Mouse (Mus musculus) forebrain, embryonic 15.5 days (tissue): Measurements from ENCODE around the gene Golga1. TPM values are rescaled to one million over a fixed set of nuclear protein-coding genes. Genes with fewer than 3 reads are reported as not detected.

Experiments
- ATAC-seq: fragments of 200-750 bp; cut with Nextera tagmentation; replicated peaks from 2 replicates; pipeline ENCODE4 v1.8.0; 2017; ENCODE audit warnings: mild to moderate bottlenecking, moderate TSS enrichment, moderate library complexity
- H3K27ac ChIP-seq: fragments of 300-500 bp; sonication (generic); replicated peaks from 2 replicates; pipeline ENCODE4 v1.5.1; 2015; ENCODE audit warnings: mild to moderate bottlenecking, inconsistent platforms
- H3K27me3 ChIP-seq: fragments of 300-500 bp; sonication (generic); 2 replicates; pipeline ENCODE4 v1.6.1; 2015; ENCODE audit warnings: inconsistent platforms
- H3K36me3 ChIP-seq: fragments of 300-500 bp; sonication (generic); 2 replicates; pipeline ENCODE4 v1.6.1; 2015; ENCODE audit warnings: mild to moderate bottlenecking, inconsistent platforms
- H3K4me1 ChIP-seq: fragments of 300-500 bp; sonication (generic); 2 replicates; pipeline ENCODE4 v1.6.1; 2015; ENCODE audit warnings: inconsistent platforms
- H3K4me2 ChIP-seq: fragments of 300-500 bp; sonication (generic); replicated peaks from 2 replicates; pipeline ENCODE4 v1.6.1; 2015; ENCODE audit warnings: mild to moderate bottlenecking, inconsistent platforms
- H3K4me3 ChIP-seq: fragments of 300-500 bp; sonication (generic); 2 replicates; pipeline ENCODE4 v1.5.1; 2015; ENCODE audit warnings: mild to moderate bottlenecking, inconsistent platforms
- H3K9ac ChIP-seq: fragments of 300-500 bp; sonication (generic); replicated peaks from 2 replicates; pipeline ENCODE4 v1.6.1; 2015; ENCODE audit warnings: mild to moderate bottlenecking, inconsistent platforms
- H3K9me3 ChIP-seq: fragments of 300-500 bp; sonication (generic); 2 replicates; pipeline ENCODE4 v1.6.1; 2016; ENCODE audit warnings: inconsistent platforms
- WGBS: fragments of 180-500 bp; shearing (Covaris S2); methylation state at CpG from one replicate; pipeline ENCODE4 v1.1.7; 2015; ENCODE audit warnings: mixed read lengths; 5-methylcytosine and 5-hydroxymethylcytosine counted together
- polyA plus RNA-seq: library from polyadenylated mRNA; unstranded; fragments of >200 nt; fragmentation: Nextera tagmentation; extraction: Ambion mirVana; gene quantifications from 2 replicates; pipeline ENCODE4 v1.2.1, GENCODE M21; 2015

Golga1 gene
- polyA plus RNA-seq, 1 experiment from 2014 or later: 37.5 TPM

DNA sequence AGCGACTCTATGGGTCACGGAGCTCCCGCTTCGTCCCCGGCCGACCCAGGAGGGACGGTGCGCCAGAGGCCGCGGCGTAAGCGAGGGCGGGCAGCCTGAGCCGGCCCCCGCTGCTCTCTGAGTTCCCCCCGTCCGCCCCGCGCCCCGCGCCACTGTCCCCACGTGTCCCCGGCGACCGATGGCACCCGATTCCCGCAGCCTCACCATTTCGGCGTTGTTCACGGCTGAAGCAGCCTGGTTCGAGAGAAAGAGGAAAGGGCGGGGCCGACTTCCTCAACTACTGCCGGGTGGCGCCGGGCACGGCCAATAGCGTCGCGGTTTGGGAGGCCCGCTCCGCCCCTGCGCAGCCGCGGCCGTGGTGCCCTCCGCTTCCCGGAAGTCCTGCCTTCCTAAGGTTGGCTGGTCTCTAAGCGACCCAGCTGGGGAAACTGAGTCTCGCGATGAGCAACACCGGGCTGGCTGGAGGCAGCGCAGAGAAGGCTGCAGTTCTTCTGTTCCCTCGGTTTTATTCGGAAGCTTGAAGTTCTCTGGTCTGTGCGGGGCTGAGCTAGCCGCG, 60.4 kb downstream of the Golga1 start, which contains the start of gene Arpc5l:
Arpc5l (plus strand) TSS at position 469 of the 556 bp plus-strand sequence.
- H3K36me3 ChIP-seq: peaks cover 34% of the 10 kb centered on the region
- H3K9me3 ChIP-seq: no peaks in the 10 kb centered on the region
- peak within 1 kb of the TSS; percentile 89 for H3K9ac ChIP-seq
- peak; percentile 90 for ATAC-seq
- H3K4me1 ChIP-seq: peaks cover 54% of the 10 kb centered on the region
- H3K4me3 ChIP-seq: peak within 1 kb of the TSS; percentile 87
- peak within 1 kb of the TSS; percentile 88 for H3K4me2 ChIP-seq
- under 1% methylated on average over 40 of the region's 58 CpGs for WGBS
- H3K27ac ChIP-seq: peak within 1 kb of the TSS; percentile 91
- no peaks in the 10 kb centered on the region for H3K27me3 ChIP-seq

GRCm38 (mm10) chr2:39004372-39004771, 61.0 kb downstream of the Golga1 start:
- H3K9ac ChIP-seq: peak overlapping the region; percentile 89
- H3K4me2 ChIP-seq: peak overlapping the region; percentile 88
- no peaks in the 10 kb centered on the region for H3K9me3 ChIP-seq
- 0 out of 2 replicates have a peak, but pooled peaks have one; percentile 2 for ATAC-seq
- peaks cover 40% of the 10 kb centered on the region for H3K36me3 ChIP-seq
- H3K27me3 ChIP-seq: no peaks in the 10 kb centered on the region
- H3K27ac ChIP-seq: peak overlapping the region; percentile 91
- under 1% methylated on average over 11 of the region's 11 CpGs for WGBS
- H3K4me3 ChIP-seq: peak overlapping the region; percentile 87
- peaks cover 49% of the 10 kb centered on the region for H3K4me1 ChIP-seq

DNA sequence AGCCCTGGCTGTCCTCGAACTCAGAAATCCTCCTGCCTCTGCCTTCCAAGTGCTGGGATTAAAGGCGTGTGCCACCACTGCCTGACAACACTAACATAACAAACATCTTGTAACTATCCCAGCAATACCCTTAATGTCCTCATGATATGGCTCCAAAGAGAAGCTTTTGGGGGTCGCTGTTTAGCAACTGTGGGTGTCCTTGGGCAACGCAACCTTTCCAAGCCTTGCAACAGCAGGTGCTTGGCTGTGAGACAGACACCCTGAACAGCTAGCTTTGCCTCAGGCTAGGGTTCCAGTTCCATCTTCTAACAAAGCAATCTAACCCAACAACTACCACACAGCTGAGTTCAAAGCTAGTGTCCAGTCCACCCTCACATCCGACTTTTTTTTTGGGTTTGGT, 61.8 kb downstream of the Golga1 start:
- Histone ChIP-seq H3K27ac (no peak overlapping the region), H3K9ac (peak overlapping the region; percentile 89), H3K4me2 (peak overlapping the region; percentile 88), H3K27me3 (no peaks in the 10 kb centered on the region), H3K4me1 (peaks cover 41% of the 10 kb centered on the region), H3K4me3 (peak overlapping the region; percentile 87; the same call in 1 of the 2 replicates), H3K36me3 (peaks cover 40% of the 10 kb centered on the region), H3K9me3 (no peaks in the 10 kb centered on the region)
- ATAC-seq: no peak
- 70% methylated on average over 5 of the region's 5 CpGs for WGBS

- peaks cover 40% of the 10 kb centered on the region for H3K36me3 ChIP-seq
- peak overlapping the region; percentile 88 for H3K4me2 ChIP-seq
- peak overlapping the region; percentile 87; the same call in 1 of the 2 replicates for H3K4me3 ChIP-seq
- no peak overlapping the region for H3K27ac ChIP-seq
- H3K4me1 ChIP-seq: peaks cover 43% of the 10 kb centered on the region
- no peaks in the 10 kb centered on the region for H3K27me3 ChIP-seq
- no peak overlapping the region; the same call in 1 of the 2 replicates for H3K9ac ChIP-seq
- ATAC-seq: no peak
- H3K9me3 ChIP-seq: no peaks in the 10 kb centered on the region
- 46% methylated on average over 8 of the region's 8 CpGs for WGBS
Observed at GRCm38 (mm10) chr2:39003106-39003505, 62.2 kb downstream of the Golga1 start.

DNA sequence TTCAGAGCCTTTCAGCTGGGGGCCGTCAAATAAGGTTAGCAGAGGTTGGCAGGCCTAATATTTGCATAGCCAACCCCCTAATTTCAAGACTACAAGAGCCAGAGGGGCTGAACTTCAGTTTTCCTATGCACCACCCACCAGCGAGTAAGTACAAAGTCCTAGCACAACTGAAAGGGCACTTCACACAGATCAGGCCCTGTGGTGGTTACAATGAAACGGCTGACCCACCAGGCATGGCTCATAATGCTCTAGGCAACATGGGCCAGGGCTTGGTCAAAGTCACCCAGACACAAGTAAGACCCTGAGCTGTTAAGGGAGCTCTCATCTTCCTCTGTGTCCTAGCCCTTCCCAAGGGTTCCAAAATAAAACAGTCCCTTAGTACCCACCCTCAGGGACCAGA, 63.5 kb downstream of the Golga1 start:
- ATAC-seq: no peak
- H3K9ac ChIP-seq: no peak overlapping the region
- no peaks in the 10 kb centered on the region for H3K27me3 ChIP-seq
- peaks cover 40% of the 10 kb centered on the region for H3K36me3 ChIP-seq
- no peaks in the 10 kb centered on the region for H3K9me3 ChIP-seq
- H3K4me3 ChIP-seq: no peak overlapping the region
- peaks cover 42% of the 10 kb centered on the region for H3K4me1 ChIP-seq
- 85% methylated on average over 3 of the region's 3 CpGs for WGBS
- H3K27ac ChIP-seq: no peak overlapping the region
- H3K4me2 ChIP-seq: no peak overlapping the region

DNA sequence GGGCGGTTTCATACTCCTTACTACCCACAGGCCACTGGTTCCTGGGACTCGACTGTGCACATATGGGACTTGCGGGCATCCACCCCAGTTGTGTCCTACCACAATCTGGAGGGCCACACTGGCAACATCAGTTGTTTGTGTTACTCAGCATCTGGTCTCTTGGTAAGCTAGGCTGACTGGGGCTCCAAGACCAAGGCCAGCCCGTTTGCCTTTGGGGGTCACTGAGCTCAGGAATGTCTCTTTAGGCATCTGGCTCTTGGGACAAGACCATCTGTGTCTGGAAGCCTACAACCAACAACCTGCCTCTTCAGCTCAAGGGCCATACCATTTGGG, 64.8 kb downstream of the Golga1 start:
- Histone ChIP-seq H3K27me3 (no peaks in the 10 kb centered on the region), H3K4me3 (no peak overlapping the region), H3K9me3 (no peaks in the 10 kb centered on the region), H3K36me3 (peaks cover 40% of the 10 kb centered on the region), H3K27ac (no peak overlapping the region), H3K4me1 (peaks cover 29% of the 10 kb centered on the region), H3K4me2 (no peak overlapping the region), H3K9ac (no peak overlapping the region)
- ATAC-seq: no peak
- WGBS: 86% methylated on average over 4 of the region's 4 CpGs

DNA sequence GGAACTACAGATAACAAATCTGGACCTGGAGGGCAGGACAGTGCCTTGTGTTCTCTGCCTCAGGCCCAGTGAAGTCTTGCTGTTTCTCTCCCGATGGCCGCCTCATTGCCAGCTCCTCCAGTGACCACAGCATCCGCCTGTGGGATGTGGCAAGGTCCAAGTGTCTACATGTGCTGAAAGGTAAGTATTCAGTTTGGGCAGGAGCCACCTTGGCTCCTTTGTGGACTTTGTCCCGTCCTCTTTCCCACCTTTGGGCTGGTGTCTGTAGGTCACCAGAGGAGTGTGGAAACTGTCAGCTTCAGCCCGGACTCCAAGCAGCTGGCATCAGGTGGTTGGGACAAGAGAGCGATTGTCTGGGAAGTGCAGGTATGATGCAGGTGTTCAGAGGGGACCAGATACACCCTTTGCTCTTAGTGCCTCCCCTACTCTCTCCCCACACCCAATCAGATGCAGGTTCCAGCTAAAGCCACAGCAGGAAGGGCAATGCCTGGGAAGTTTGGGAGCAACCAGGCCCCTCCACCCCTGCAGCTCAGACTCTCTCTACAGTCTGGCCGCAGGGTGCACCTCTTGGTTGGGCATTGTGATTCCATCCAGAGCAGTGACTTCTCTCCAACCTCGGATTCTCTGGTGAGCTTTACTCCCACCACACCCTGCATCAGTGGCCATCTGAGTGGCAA, 65.3 kb downstream of the Golga1 start:
- Histone ChIP-seq H3K4me2 (no peak overlapping the region), H3K36me3 (peaks cover 40% of the 10 kb centered on the region), H3K27me3 (no peaks in the 10 kb centered on the region), H3K4me3 (no peak overlapping the region), H3K4me1 (peaks cover 29% of the 10 kb centered on the region), H3K9ac (no peak overlapping the region), H3K27ac (no peak overlapping the region), H3K9me3 (no peaks in the 10 kb centered on the region)
- WGBS: 69% methylated on average over 8 of the region's 8 CpGs
- no peak for ATAC-seq

DNA sequence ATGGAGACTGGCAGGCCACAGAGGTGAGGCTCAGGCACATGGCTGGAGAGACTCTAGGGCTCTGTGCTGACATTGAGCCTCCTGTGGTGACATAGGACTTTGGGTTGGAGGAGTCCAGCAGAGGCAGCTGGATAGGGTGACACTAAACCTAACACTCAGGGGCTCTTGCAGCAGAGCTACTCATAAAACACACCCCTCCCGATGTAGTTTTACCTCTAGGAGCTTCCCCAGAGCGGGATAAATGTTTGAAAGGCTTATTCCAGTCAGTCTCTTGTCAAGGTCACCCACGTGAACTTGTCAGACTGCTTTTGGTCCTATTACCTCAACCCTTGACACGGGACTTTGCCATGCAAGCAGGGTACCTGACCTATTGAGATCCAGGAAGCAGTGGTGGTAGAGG, 66.0 kb downstream of the Golga1 start:
- Histone ChIP-seq H3K4me2 (no peak overlapping the region), H3K9me3 (no peaks in the 10 kb centered on the region), H3K9ac (no peak overlapping the region), H3K36me3 (peaks cover 40% of the 10 kb centered on the region), H3K27me3 (no peaks in the 10 kb centered on the region), H3K27ac (no peak overlapping the region), H3K4me3 (no peak overlapping the region), H3K4me1 (peaks cover 29% of the 10 kb centered on the region)
- ATAC-seq: no peak
- WGBS: 64% methylated on average over 4 of the region's 4 CpGs

- no peak within 1 kb of the TSS for H3K27ac ChIP-seq
- peak within 1 kb of the TSS; percentile 36 for H3K9ac ChIP-seq
- WGBS: 15% methylated on average over 33 of the region's 33 CpGs
Observed at GRCm38 (mm10) chr2:38997386-38998374, 67.7 kb downstream of the Golga1 start, which contains the start of gene Wdr38. Gene Wdr38, plus strand, starts transcription at chr2:38997476.

DNA sequence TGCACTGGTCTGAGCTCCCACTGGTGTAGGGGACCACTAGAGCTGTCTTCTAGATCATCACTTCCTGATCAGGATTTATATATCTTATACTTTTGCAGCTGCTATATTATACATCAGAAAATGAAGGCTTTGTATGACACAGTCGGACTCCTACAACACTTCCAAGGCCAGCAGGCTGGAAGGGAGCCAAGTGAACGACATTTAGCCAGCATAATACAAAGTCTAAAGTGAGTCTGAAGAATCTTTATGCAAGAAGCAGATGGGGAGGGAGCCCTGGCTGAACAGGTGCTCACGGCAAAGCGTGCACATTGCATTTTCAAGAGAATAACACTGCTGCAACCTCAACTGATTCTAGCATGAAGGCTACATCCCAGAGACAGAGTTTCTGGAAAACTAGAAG, 72.9 kb downstream of the Golga1 start:
- 30% methylated on average over 4 of the region's 4 CpGs for WGBS
- no peaks in the 10 kb centered on the region for H3K27me3 ChIP-seq
- H3K4me3 ChIP-seq: no peak overlapping the region
- H3K9me3 ChIP-seq: no peaks in the 10 kb centered on the region
- H3K4me2 ChIP-seq: no peak overlapping the region
- H3K4me1 ChIP-seq: 0 out of 2 replicates have a peak, but pooled peaks cover under 1% of the 10 kb centered on the region
- H3K36me3 ChIP-seq: no peaks in the 10 kb centered on the region
- no peak for ATAC-seq
- H3K27ac ChIP-seq: no peak overlapping the region
- H3K9ac ChIP-seq: no peak overlapping the region

More at GRCm38 (mm10) chr2:38997386-38998374, 67.7 kb downstream of the Golga1 start, which contains the start of gene Wdr38:
- H3K4me3 ChIP-seq: peak within 1 kb of the TSS; percentile 43
- H3K9me3 ChIP-seq: no peaks in the 10 kb centered on the region
- H3K36me3 ChIP-seq: peaks cover 31% of the 10 kb centered on the region
- no peaks in the 10 kb centered on the region for H3K27me3 ChIP-seq
- ATAC-seq: peak; percentile 94
- H3K4me1 ChIP-seq: peaks cover 13% of the 10 kb centered on the region
- peak within 1 kb of the TSS; percentile 48 for H3K4me2 ChIP-seq

GRCm38 (mm10) chr2:38992004-38992403, 73.3 kb downstream of the Golga1 start:
- no peaks in the 10 kb centered on the region for H3K36me3 ChIP-seq
- 72% methylated on average over 4 of the region's 4 CpGs for WGBS
- H3K4me2 ChIP-seq: no peak overlapping the region
- H3K9me3 ChIP-seq: no peaks in the 10 kb centered on the region
- no peak overlapping the region for H3K4me3 ChIP-seq
- no peak overlapping the region for H3K27ac ChIP-seq
- no peak for ATAC-seq
- no peaks in the 10 kb centered on the region for H3K4me1 ChIP-seq
- H3K27me3 ChIP-seq: no peaks in the 10 kb centered on the region
- no peak overlapping the region for H3K9ac ChIP-seq

DNA sequence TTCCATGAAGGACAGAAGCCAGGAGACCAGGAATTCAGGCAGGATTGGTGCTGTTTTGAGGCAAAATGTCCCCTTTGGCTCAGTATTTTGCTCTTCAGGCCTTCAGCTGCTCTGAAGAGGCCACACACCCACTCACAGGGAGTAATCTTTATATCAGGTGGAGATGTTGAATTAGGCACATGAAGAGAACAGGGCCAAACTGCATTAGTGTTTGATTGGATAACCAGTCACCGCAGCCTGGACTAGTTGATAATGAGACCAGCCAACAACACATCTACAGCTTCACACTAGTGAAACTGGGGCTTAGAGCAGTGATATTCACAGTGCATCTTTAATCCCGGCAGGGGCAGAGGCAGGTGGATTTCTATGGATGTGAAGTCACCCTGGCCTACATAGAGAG, 76.4 kb downstream of the Golga1 start:
- H3K27me3 ChIP-seq: no peaks in the 10 kb centered on the region
- ATAC-seq: no peak
- 83% methylated on average over 2 of the region's 2 CpGs for whole genome bisulfite sequencing
- H3K4me1 ChIP-seq: no peaks in the 10 kb centered on the region
- no peak overlapping the region for H3K9ac ChIP-seq
- H3K4me2 ChIP-seq: no peak overlapping the region
- H3K36me3 ChIP-seq: no peaks in the 10 kb centered on the region
- H3K27ac ChIP-seq: no peak overlapping the region
- no peaks in the 10 kb centered on the region for H3K9me3 ChIP-seq
- no peak overlapping the region for H3K4me3 ChIP-seq
